ENCODE assay signal across 21 mouse cellular contexts in the genomic region with DNA sequence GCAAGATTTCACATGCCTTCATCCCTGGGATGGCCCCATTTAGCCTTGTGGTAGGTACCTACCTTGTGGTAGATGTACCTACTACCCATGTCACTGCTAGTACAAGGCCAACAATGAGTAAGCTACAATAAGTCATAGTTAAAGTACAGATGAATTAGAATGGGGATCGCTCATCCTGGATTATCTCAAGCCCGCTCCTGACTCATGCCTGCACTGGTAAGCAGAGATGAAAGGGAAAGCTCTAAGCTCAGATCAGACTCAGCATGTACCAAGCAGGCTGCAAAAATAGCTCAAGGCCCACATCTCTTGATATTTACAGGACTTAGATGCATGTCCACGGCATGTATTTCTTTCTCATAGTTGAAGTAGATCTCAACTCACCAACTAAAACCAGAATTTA.
DNase-seq lines count a peak whose midpoint lies in the region; ATAC-seq lines count a peak whose summit lies in the region.
"Had no signal": no experiment of that assay in that cellular context is flagged by ENCODE, and none has a peak within 500 bp of the region (broad histone marks: within the 10 kb centered on the region; RNA-seq: fewer than 3 reads in every experiment).

No protein-coding gene starts in this region.

- ATAC-seq in cerebellum, adult (ENCODE audit: insufficient number of reproducible peaks, low FRiP score, low TSS enrichment), result no peak
- ATAC-seq: activated CD4-positive, CD25-positive, alpha-beta regulatory T cell, adult 4 months; CD4-positive, CD25-positive, alpha-beta regulatory T cell, adult 4 months; forebrain, embryonic 13.5 days; forebrain, embryonic 15.5 days; forebrain, postnatal 0 days; Patski had no signal

- DNase-seq in 3T3-L1 (ENCODE audit: low read depth, low spot score), result peak; percentile 13
- DNase-seq in adrenal gland, adult 2 months, result peak; percentile 60
- peak; percentile 13 for DNase-seq in adrenal gland, postnatal 10 days
- peak; percentile 16 for DNase-seq in adrenal gland, postnatal 25 days
- no peak for DNase-seq in urinary bladder, postnatal 25 days (ENCODE audit: low spot score)
- DNase-seq in frontal cortex, adult 2 months (ENCODE audit: extremely low spot score in 1 of 2, low spot score in 1 of 2), result no peak
- no peak for DNase-seq in right cerebral cortex, postnatal 14 days
- DNase-seq: B cell, adult 2 months; cerebellum, adult 11 months; cerebellum, adult 18-20 months; cerebellum, adult 8-10 months; cerebellum, postnatal 10 days; cerebellum, postnatal 25 days; forebrain, postnatal 0 days; gastrocnemius, adult 2 months had no signal

Comparison
In these comparisons a context has a peak if more than half of its experiments do, and no peak if none do; other contexts are left out.
1. DNase-seq: peak in 3T3-L1 (single experiment), adrenal gland, adult 2 months (single experiment), adrenal gland, postnatal 10 days (single experiment) and adrenal gland, postnatal 25 days (single experiment); none in urinary bladder, postnatal 25 days (single experiment), frontal cortex, adult 2 months (0 of 2) and right cerebral cortex, postnatal 14 days (single experiment).